Mouse (Mus musculus) cerebellum, adult 18-20 months (tissue): ENCODE measurements around the gene Med23.

Experiments used
- DNase-seq, 2 experiments: peaks; one replicate each; pipeline ENCODE4 v3.0.0; 2021

Gene Med23

GRCm38 (mm10) chr10:24869760-24870290, at the start of gene Med23:
Gene Med23 (plus strand): TSS chr10:24869986.
- DNase-seq = peak; percentile 98 to 99

GRCm38 (mm10) chr10:24821990-24822676, 47.7 kb upstream of the Med23 start:
- DNase-seq = no peak

GRCm38 (mm10) chr10:24822842-24823241, 46.9 kb upstream of the Med23 start:
- DNase-seq = no peak

DNA sequence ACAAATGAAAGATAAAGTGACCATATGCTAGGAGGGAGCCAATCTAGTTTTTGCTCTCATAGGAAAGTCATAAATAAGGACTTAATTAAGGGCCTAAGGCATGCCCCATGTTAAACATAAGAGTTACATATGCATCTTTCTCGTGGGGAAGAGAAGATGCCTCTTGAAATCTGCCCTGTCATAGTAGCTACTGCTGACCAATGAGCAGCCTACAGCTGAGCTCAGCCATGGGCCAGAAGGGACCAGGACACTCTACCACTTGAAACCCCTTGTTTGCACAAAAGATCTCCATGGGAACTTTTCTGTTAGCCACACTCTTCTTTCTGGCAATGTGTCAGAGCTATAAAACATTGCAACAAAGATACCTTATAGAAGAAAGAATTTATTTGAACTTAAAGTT, 46.5 kb upstream of the Med23 start:
- DNase-seq = no peak

- no peak for DNase-seq
Measured at GRCm38 (mm10) chr10:24823697-24824535, 45.9 kb upstream of the Med23 start.

DNA sequence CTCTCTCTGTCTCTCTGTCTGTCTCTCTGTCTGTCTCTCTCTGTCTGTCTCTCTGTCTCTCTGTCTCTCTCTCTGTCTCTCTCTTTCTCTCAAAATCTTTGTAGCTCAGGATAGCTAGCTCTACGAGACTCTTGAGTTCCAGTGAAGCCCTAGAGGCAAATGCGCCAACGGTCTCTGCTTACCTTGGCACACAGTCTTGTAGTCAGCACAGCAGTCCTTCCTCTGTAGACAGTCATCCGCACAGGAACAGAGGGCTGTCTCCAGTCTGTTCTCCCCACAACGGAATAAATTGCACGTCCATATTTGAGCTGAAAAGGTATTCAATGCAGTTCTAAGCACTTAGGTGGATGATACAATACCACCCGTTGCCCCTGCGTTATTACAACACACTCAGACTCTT, 45.2 kb upstream of the Med23 start:
- no peak for DNase-seq

- no peak for DNase-seq
Measured at GRCm38 (mm10) chr10:24825456-24826081, 44.2 kb upstream of the Med23 start.

- no peak for DNase-seq
Measured at GRCm38 (mm10) chr10:24826130-24826529, 43.7 kb upstream of the Med23 start.

GRCm38 (mm10) chr10:24828136-24828535, 41.6 kb upstream of the Med23 start:
- no peak for DNase-seq

GRCm38 (mm10) chr10:24830448-24830847, 39.3 kb upstream of the Med23 start:
- DNase-seq = no peak

DNA sequence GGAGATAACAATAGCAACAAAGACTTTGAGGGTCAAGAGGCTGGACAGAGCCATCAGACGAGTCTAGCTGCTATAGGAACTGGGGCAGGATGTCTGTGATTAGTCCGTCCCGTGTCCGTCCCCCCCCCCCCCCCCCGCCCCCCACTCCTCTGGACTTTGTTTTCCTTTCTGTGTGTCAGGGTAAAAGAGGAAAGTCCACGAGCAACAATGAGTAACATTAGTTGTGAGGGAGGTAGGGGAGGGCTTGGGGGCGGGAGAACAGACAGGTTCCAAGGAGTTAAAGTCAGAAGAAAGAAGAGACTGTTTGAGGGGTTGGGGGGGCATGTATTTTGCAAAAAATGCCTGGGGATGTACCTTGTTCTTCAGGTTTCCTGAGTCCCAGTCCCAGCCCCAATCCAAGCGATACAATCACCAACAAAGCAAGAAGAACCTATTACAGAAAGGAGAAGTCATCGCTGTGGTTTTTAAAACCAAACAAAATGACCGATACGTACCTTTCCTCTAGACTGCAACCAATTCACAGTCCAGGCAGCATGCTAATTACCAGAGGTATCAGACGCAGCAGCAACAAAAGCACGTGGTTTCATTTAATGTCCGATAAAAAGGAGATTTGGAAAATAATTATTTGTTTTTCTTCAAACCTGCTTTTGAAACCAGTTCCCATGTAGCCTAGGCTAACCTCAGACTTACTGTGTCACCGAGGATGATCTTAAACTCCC, 38.2 kb upstream of the Med23 start:
- no peak for DNase-seq

- no peak for DNase-seq
Measured at GRCm38 (mm10) chr10:24832306-24832705, 37.5 kb upstream of the Med23 start.

DNA sequence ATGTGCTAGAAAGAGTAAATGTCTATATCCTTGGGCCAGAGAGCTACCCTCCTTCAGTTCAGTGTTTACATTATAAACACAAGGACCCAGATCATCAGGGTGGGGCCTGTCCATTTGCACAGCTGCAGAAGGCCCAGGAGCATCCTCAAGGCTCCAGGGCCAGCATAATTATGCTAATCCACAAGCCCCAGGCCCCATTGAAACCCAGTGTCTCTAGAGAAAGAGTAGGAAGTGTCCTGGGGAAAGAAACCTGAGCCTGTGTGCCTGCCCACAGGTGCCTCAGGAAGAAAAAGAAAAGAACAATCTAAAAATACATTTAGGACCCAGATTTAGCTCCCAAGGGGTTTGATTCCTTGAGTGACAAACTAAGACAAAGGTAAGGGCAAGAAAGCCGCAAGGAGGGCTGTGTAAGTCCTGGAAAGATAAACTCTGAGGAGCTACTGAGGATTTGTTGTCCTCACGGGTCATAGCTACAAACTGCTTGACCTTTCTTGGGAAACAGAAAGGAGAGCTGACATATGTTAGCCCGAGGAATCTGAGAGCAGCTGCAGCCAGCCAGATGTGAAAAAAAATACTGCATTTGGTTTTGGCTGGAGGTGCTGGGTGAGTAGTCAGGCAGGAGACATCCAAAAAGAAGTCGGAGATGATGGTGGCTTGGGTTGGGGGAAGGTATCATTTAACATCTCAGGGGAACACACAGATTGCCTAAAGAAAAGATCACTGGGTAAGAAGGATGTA, 35.0 kb upstream of the Med23 start:
- DNase-seq = no peak

DNA sequence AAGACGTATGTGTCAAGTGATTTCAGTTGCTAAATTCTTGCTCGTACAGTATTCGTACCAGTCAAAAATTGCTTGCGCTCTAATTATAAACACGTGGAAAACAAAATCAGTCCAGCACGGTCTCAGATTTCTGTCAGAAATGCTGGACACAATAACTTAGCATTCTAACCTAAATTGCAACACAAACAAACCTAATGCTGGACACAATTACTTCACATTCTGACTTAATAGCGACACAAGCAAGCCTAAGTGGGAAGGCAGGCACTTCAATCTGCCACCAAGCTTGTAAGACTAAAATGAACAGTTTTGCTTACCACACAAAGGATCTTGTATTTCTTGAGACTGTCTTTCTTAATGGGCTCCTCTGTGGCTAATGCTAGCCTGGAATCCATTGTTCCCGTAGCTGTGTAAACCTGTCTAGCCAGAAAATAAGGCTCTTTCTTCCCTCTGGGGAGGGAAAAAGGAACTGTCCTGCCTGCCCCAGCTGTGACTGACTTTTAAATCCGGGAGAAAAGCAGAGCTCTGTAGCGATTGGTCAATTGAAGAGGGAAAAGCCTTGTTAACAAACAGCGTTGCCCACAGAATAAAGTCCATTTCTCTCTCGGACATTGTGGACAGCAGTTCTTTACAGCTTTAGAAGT, 34.0 kb upstream of the Med23 start:
- no peak for DNase-seq

GRCm38 (mm10) chr10:24836366-24837038, 33.3 kb upstream of the Med23 start:
- no peak for DNase-seq

DNA sequence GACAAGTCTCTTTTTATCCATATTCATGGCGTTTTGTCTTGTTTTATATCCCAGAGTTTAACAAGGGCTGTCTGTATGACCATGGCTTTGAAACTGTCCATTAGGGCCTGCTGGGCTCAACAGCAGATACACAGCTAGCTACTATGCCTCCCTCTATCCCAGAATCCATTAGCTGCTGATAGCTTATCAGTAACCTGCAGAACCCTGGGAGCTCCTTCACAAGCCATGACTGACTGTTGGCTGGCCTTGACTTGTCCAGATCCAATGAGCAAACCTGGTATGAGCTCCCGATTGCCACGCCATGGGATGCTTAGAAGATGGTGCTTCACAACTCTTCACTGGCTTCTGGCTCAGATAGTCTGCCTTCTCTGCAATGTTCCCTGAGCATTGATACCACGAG, 29.0 kb upstream of the Med23 start:
- DNase-seq = no peak

DNA sequence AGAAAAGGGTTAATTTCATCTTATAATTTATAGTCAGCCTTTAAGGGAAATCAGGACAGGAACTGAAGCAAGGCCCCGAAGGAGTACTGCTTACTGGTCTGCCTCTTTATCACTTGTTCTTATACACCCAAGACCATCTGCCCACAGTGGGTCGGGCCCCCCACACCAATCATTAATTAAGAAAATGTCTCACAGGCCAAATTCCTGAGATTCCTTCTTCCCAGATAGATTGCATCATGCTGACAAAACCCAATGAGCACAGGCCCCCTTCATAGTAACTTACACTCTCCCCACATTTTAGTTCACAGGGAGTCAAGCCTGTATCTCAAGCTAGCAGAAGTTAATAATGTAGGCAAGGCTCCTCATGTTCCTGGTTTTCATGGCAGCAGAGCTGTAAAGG, 27.8 kb upstream of the Med23 start:
- no peak for DNase-seq

GRCm38 (mm10) chr10:24842676-24843075, 27.1 kb upstream of the Med23 start, which contains the start of gene Enpp3:
Gene Enpp3 (minus strand): TSS chr10:24842823.
- no peak for DNase-seq

DNA sequence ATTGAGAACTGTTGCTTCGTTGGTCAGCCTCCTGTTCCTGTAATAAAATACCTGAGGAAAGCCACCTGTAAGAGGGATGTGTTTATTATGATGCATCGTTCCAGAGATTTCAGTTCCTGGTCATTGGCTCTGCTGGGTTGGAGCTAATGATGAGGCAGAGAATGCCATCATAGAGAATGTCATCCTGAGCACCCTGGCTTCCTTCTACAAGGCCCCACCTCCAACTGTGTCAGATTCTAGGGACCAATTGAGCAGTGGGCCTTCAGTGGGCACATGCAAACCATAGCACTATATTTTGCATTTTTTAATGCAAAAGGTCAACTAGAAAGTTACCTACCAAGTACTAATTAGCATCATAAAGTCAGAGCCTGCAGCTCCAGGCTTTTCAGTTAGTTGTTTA, 6.6 kb upstream of the Med23 start:
- no peak for DNase-seq

- DNase-seq = no peak
Measured at GRCm38 (mm10) chr10:24864434-24864833, 5.4 kb upstream of the Med23 start.

DNA sequence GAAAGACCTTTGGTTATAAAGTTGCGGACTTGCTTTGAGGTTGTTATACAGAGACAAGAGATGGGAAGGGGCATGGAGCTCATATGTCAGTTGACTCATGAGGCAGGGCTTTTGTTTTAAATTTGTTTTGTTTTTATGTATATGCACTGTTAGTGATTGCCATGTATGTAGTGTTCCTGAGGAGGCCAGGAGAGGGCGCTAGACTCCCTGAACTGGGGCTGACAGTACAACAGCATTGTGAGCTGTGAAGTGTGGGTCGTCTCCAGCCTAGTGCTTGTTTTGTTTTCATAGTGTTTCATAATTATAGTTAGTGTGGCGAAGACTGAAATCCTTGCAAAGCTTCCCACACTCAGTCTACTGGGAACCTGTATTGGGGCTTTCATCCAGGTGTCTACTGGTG, 3.8 kb downstream of the Med23 start:
- no peak for DNase-seq
